Mouse (Mus musculus): ENCODE results near the gene Arhgap15. TPM values are rescaled to one million over a fixed set of nuclear protein-coding genes. Genes with fewer than 3 reads are reported as not detected.

Arhgap15 gene
- polyA plus RNA-seq, 1 experiment from 2014 or later = 1.0 TPM

DNA sequence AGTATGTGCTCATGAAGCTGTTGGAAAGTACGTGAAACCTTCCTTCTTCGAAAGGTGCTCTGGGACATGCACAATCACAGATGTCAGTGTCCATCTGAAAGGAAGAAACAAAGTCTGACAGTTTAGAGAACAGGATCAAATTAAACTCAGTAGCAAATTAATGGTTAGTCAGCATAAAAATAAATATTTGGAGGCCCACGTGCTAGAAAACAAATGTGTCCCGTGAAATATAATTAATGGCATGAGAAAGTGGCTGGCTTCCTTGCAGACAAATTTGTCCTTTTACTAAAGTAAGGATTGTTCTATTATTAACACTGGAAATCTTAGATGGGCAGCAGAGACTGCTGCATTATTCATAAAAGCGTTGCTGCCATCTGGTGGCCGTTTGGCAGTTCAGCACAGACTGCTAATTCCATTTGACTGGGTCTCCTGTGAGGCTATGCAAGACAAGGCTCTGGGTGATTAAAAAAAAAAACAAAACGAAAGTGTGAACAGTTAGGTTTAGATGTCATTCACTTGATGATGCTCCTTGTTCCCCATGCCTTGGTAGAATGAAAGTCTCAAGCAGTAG is 153.9 kb downstream of the Arhgap15 start:
- ATAC-seq (replicated peaks; ENCODE audit: low FRiP score, low read depth) = peak; percentile 85
- peak; percentile 89 for DNase-seq (ENCODE audit: low spot score)
- peak; percentile 95 for TF ChIP-seq CTCF (IDR thresholded peaks at IDR 0.05; ENCODE audit: low read depth)
- Histone ChIP-seq H3K4me2 (ENCODE audit: low read length) (no peak overlapping the region), H3K27ac (no peak overlapping the region), H3K4me3 (replicated peaks; ENCODE audit: low read depth, low read length) (no peak overlapping the region), H3K9ac (ENCODE audit: low read depth, low read length) (no peak overlapping the region), H3K36me3 (ENCODE audit: insufficient read depth, low read length) (no peaks in the 10 kb centered on the region), H3K9me3 (replicated peaks; ENCODE audit: low read length) (no peaks in the 10 kb centered on the region), H3K27me3 (ENCODE audit: insufficient read depth, low read length) (no peaks in the 10 kb centered on the region), H3K4me1 (replicated peaks; ENCODE audit: insufficient read depth, low read length) (no peaks in the 10 kb centered on the region)
- 24% methylated on average over 7 of the region's 7 CpGs for WGBS

DNA sequence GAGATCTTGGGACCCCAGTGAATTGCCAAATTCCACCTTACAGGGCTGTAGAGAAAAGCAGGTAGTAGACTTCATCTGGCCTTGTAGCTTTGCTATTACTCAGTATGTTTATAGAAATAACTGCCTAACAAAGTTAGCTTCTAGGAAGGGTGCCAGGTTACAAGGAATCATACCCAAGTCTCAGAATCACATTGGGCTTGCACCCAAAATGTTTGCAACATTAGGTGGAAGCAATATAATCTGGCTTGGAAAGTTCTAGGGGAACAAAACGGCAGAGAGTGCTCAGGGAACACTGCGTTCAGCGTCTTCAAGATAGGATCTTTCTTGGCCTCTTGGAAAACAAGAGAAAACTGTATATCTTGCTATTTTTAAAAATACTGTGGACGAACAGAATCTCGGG is 158.9 kb downstream of the Arhgap15 start:
- no peaks in the 10 kb centered on the region for H3K36me3 ChIP-seq (ENCODE audit: insufficient read depth, low read length)
- H3K27ac ChIP-seq = no peak overlapping the region
- TF ChIP-seq CTCF (IDR thresholded peaks at IDR 0.05; ENCODE audit: low read depth) = no peak
- WGBS = 82% methylated on average over 5 of the region's 5 CpGs
- no peak overlapping the region for H3K4me2 ChIP-seq (ENCODE audit: low read length)
- no peak overlapping the region for H3K4me3 ChIP-seq (replicated peaks; ENCODE audit: low read depth, low read length)
- no peaks in the 10 kb centered on the region for H3K27me3 ChIP-seq (ENCODE audit: insufficient read depth, low read length)
- H3K9ac ChIP-seq (ENCODE audit: low read depth, low read length) = no peak overlapping the region
- ATAC-seq (replicated peaks; ENCODE audit: low FRiP score, low read depth) = no peak
- no peak for DNase-seq (ENCODE audit: low spot score)
- no peaks in the 10 kb centered on the region for H3K9me3 ChIP-seq (replicated peaks; ENCODE audit: low read length)
- no peaks in the 10 kb centered on the region for H3K4me1 ChIP-seq (replicated peaks; ENCODE audit: insufficient read depth, low read length)

DNA sequence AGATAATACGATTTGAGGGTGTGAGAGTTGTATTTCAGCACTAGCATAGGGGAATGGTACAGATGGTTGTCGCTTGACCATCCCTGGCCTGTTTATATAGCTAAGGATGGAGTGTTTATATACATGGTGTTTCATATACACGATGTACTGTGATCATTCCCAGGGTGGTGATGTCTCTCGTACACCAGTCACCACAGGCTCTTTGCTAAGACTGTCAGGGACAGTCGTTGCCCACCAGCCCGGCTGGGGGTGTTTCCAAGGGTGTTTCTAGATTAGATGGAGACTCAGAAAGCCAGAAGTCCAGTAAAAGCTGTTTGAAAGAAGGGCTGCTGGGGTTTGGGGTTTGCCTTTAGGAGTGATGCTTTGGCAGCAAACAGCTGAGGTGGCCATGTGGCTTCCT is 165.5 kb downstream of the Arhgap15 start:
- H3K27me3 ChIP-seq (ENCODE audit: insufficient read depth, low read length) = no peaks in the 10 kb centered on the region
- no peak overlapping the region for H3K4me2 ChIP-seq (ENCODE audit: low read length)
- no peak for TF ChIP-seq CTCF (IDR thresholded peaks at IDR 0.05; ENCODE audit: low read depth)
- no peak overlapping the region for H3K27ac ChIP-seq
- no peak overlapping the region for H3K4me3 ChIP-seq (replicated peaks; ENCODE audit: low read depth, low read length)
- ATAC-seq (replicated peaks; ENCODE audit: low FRiP score, low read depth) (no peak), DNase-seq (ENCODE audit: low spot score) (no peak)
- H3K9me3 ChIP-seq (replicated peaks; ENCODE audit: low read length) = no peaks in the 10 kb centered on the region
- no peak overlapping the region for H3K9ac ChIP-seq (ENCODE audit: low read depth, low read length)
- 88% methylated on average over 6 of the region's 6 CpGs for WGBS
- H3K4me1 ChIP-seq (replicated peaks; ENCODE audit: insufficient read depth, low read length) = no peaks in the 10 kb centered on the region
- H3K36me3 ChIP-seq (ENCODE audit: insufficient read depth, low read length) = no peaks in the 10 kb centered on the region

DNA sequence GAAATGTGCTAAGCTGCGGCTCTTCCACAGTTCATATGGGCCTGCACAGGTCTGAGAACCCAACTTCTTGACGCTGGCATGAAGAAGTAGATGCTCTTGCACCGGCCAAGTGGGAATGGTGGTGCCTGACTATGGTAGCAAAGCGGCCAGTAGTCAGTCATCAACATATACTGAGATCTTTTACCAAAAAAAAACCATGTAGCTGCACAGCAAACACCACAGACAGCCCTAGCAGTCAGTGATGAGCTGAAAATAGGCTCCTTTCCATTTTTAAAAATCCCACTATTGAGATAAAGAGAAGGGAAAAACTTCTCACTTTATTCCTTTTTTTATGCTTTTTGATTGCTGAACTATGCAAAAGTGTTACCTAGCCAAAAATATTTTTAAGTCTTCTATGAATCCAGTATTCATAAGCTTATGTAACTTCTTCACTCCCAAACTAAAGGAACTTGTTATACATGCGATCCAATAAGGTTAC is 175.3 kb downstream of the Arhgap15 start:
- no peaks in the 10 kb centered on the region for H3K4me1 ChIP-seq (replicated peaks; ENCODE audit: insufficient read depth, low read length)
- TF ChIP-seq CTCF (IDR thresholded peaks at IDR 0.05; ENCODE audit: low read depth) = no peak
- no peak for DNase-seq (ENCODE audit: low spot score)
- no peak overlapping the region for H3K4me3 ChIP-seq (replicated peaks; ENCODE audit: low read depth, low read length)
- no peaks in the 10 kb centered on the region for H3K27me3 ChIP-seq (ENCODE audit: insufficient read depth, low read length)
- H3K9me3 ChIP-seq (replicated peaks; ENCODE audit: low read length) = no peaks in the 10 kb centered on the region
- WGBS = 93% methylated on average over 5 of the region's 5 CpGs
- H3K36me3 ChIP-seq (ENCODE audit: insufficient read depth, low read length) = no peaks in the 10 kb centered on the region
- H3K4me2 ChIP-seq (ENCODE audit: low read length) = no peak overlapping the region
- no peak overlapping the region for H3K9ac ChIP-seq (ENCODE audit: low read depth, low read length)
- ATAC-seq (replicated peaks; ENCODE audit: low FRiP score, low read depth) = no peak
- no peak overlapping the region for H3K27ac ChIP-seq

DNA sequence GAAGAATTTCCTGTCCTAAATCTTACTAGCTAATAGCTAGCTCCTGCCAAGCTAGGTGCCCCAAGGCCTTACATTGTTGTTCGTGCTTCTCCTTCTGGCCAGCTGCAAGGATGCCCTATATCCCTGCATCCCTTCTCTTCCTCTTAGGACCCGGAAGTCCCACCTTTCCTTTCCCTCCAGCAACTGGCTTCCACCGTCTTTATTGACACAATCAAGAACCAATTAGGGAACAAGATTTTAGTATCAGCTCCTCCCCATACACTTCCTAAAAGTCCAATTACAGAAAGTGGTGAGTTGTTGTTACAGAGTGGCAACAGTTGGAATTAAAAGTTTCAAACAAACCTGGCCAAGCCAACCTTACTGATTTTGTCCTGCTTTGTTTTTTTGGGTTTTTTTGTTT is 183.1 kb downstream of the Arhgap15 start:
- H3K4me2 ChIP-seq (ENCODE audit: low read length) = no peak overlapping the region
- H3K27me3 ChIP-seq (ENCODE audit: insufficient read depth, low read length) = no peaks in the 10 kb centered on the region
- no peak overlapping the region for H3K4me3 ChIP-seq (replicated peaks; ENCODE audit: low read depth, low read length)
- no peak for TF ChIP-seq CTCF (IDR thresholded peaks at IDR 0.05; ENCODE audit: low read depth)
- WGBS = 83% methylated on average over 3 of the region's 3 CpGs
- no peaks in the 10 kb centered on the region for H3K4me1 ChIP-seq (replicated peaks; ENCODE audit: insufficient read depth, low read length)
- no peak overlapping the region for H3K9ac ChIP-seq (ENCODE audit: low read depth, low read length)
- ATAC-seq (replicated peaks; ENCODE audit: low FRiP score, low read depth) (no peak), DNase-seq (ENCODE audit: low spot score) (no peak)
- no peaks in the 10 kb centered on the region for H3K9me3 ChIP-seq (replicated peaks; ENCODE audit: low read length)
- no peak overlapping the region for H3K27ac ChIP-seq
- H3K36me3 ChIP-seq (ENCODE audit: insufficient read depth, low read length) = no peaks in the 10 kb centered on the region

DNA sequence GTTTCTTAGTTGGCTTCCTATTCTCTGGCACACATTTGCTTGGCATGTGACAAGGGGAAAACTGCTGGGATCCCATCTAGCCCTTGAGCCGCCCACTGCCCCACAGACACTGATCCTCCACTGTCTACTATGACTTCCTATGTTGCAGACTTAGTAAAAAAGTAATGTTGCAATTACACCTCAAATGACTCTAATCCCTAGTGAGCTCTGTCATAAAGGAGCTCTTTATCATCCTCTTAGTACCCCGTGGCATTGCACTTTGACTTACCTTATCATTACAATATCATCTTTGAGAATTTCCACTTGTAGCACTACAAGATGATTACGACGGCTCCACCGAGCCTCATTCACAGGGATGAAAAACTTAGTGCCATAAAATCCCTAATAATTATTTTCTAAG is 190.6 kb downstream of the Arhgap15 start:
- H3K4me3 ChIP-seq (replicated peaks; ENCODE audit: low read depth, low read length) = no peak overlapping the region
- H3K4me2 ChIP-seq (ENCODE audit: low read length) = no peak overlapping the region
- no peaks in the 10 kb centered on the region for H3K9me3 ChIP-seq (replicated peaks; ENCODE audit: low read length)
- no peak for TF ChIP-seq CTCF (IDR thresholded peaks at IDR 0.05; ENCODE audit: low read depth)
- H3K9ac ChIP-seq (ENCODE audit: low read depth, low read length) = no peak overlapping the region
- DNase-seq (ENCODE audit: low spot score) (no peak), ATAC-seq (replicated peaks; ENCODE audit: low FRiP score, low read depth) (no peak)
- 88% methylated on average over 5 of the region's 5 CpGs for WGBS
- H3K27ac ChIP-seq = no peak overlapping the region
- H3K36me3 ChIP-seq (ENCODE audit: insufficient read depth, low read length) = no peaks in the 10 kb centered on the region
- no peaks in the 10 kb centered on the region for H3K4me1 ChIP-seq (replicated peaks; ENCODE audit: insufficient read depth, low read length)
- H3K27me3 ChIP-seq (ENCODE audit: insufficient read depth, low read length) = no peaks in the 10 kb centered on the region

DNA sequence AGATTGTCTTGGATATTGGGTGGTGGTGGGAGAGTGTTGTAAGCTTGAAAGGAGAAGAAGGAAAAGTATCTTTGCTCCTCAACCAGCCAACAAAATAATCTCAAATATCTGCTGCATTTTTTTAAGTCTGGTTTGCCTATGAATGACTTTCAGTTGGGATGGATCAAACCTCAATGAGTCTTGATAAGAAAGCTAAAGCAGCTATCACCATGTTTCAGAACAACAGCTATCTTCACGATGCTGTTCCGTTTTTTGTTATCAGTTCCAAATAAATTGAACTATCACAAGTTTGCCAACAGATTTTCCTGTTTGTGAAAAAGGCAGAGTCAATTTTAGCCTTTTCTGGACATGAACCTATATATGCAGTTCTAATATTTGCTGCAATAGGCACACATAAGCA is 197.1 kb downstream of the Arhgap15 start:
- ATAC-seq (replicated peaks; ENCODE audit: low FRiP score, low read depth) = no peak
- H3K36me3 ChIP-seq (ENCODE audit: insufficient read depth, low read length) = no peaks in the 10 kb centered on the region
- no peaks in the 10 kb centered on the region for H3K9me3 ChIP-seq (replicated peaks; ENCODE audit: low read length)
- no peak overlapping the region for H3K4me3 ChIP-seq (replicated peaks; ENCODE audit: low read depth, low read length)
- no peak overlapping the region for H3K9ac ChIP-seq (ENCODE audit: low read depth, low read length)
- no peaks in the 10 kb centered on the region for H3K27me3 ChIP-seq (ENCODE audit: insufficient read depth, low read length)
- no peak overlapping the region for H3K27ac ChIP-seq
- no peak for TF ChIP-seq CTCF (IDR thresholded peaks at IDR 0.05; ENCODE audit: low read depth)
- 89% methylated on average over 2 of the region's 2 CpGs for WGBS
- no peak for DNase-seq (ENCODE audit: low spot score)
- H3K4me2 ChIP-seq (ENCODE audit: low read length) = no peak overlapping the region
- H3K4me1 ChIP-seq (replicated peaks; ENCODE audit: insufficient read depth, low read length) = no peaks in the 10 kb centered on the region
